Mouse (Mus musculus) ES-Bruce4 (cell line): Measurements from ENCODE around the gene Jam3.
A peak's percentile ranks its signal among the peaks of the same experiment; 100 is the strongest.

Source experiments
- CTCF ChIP-seq: IDR thresholded peaks from one replicate; pipeline ENCODE4 v1.8.1; 2011; ENCODE audit warnings: low read depth, low read length
- POLR2A ChIP-seq: IDR thresholded peaks from one replicate; pipeline ENCODE4 v1.8.1; 2011; ENCODE audit warnings: low read length; ENCODE audit not compliant: insufficient read depth

DNA sequence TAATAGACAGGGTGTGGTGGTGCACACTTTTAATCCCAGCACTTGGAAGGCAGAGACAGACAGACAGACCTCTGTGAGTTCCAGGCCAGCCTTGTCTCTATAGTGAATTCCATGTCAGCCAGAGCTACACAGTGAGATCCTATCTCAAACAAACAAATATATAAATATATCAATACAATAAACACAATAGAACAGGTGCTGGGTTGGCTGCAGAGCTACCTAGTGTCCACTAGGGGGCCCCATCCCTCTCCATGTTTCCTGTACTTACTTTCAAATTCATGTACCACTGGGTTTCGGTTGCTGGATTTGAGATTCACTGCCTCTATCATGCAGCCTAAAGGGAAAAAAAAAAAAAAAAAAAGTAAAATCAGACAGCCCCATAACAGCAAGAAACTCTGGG, 49.1 kb downstream of the Jam3 start:
- TF ChIP-seq POLR2A (no peak), CTCF (peak; percentile 51)
